Mouse (Mus musculus): ENCODE results near the gene Olfr64.

- TF ChIP-seq POLR2A (IDR thresholded peaks at IDR 0.05; ENCODE audit: low read depth, low read length) (no peak), CTCF (conservative IDR thresholded peaks at IDR 0.05; ENCODE audit: insufficient read depth, insufficient read length, low read depth, low read length) (no peak)
These were observed 18.8 kb upstream of the Olfr64 start for GRCm38 (mm10) chr7:103912969-103913511.
